Mouse (Mus musculus): ENCODE measurements at regions not wholly inside any gene's neighbourhood (a gene's known extent, or its start where the extent isn't known, plus 50 kb on each side); places are given as distances from the start of the nearest gene placed in this dataset.
"Not testable (repeated sequence)": the region's sequence is repeated elsewhere in the genome, so short reads cannot be mapped to it uniquely, and the experiment has no call there.

- DNase-seq (ENCODE audit: low read depth, low spot score), result not testable (repeated sequence)
Observed at GRCm38 (mm10) chrX:24169992-24170391, 211.3 kb upstream of the Gm4985 start.

- DNase-seq (ENCODE audit: low read depth, low spot score), result not testable (repeated sequence)
Observed at GRCm38 (mm10) chrX:24161654-24162053, 202.9 kb upstream of the Gm4985 start.

- peak; percentile 0 for DNase-seq (ENCODE audit: low read depth, low spot score)
Observed at GRCm38 (mm10) chrX:24153277-24153873, 194.6 kb upstream of the Gm4985 start.

Measured in CD4-positive, CD25-positive, alpha-beta regulatory T cell, adult 2 months (primary cell).